15 mouse cellular contexts compared by ENCODE assay signal in genomic region chr3:127460891-127461437, GRCm38 (mm10). TPM values are rescaled to one million over a fixed set of nuclear protein-coding genes. Genes with fewer than 3 reads are reported as not detected.
A peak's percentile ranks its signal among the peaks of the same experiment; 100 is the strongest.
DNase-seq lines count a peak whose midpoint lies in the region; ATAC-seq lines count a peak whose summit lies in the region.
"Had no signal": no experiment of that assay in that cellular context is flagged by ENCODE, and none has a peak within 500 bp of the region (broad histone marks: within the 10 kb centered on the region; RNA-seq: fewer than 3 reads in every experiment).

No protein-coding gene starts in this region.

- DNase-seq in heart, adult 11 months = peak; percentile 55
- DNase-seq in midbrain, embryonic 10.5 days (ENCODE audit: low spot score) = no peak
- no peak for DNase-seq in liver, embryonic 13.5 days
- DNase-seq in kidney, adult 9 months = no peak
- DNase-seq: adrenal gland, postnatal 25 days; cerebellum, adult 2 months; heart, postnatal 36 days; lung, adult 2 months; thymus, postnatal 36 days had no signal

- peaks cover 8% of the 10 kb centered on the region for H3K4me1 ChIP-seq in heart, embryonic 11.5 days (ENCODE audit: control insufficient read depth, insufficient read depth, low read length)
- peaks cover 40% of the 10 kb centered on the region for H3K4me1 ChIP-seq in midbrain, embryonic 10.5 days
- peaks cover 7% of the 10 kb centered on the region for H3K4me1 ChIP-seq in midbrain, embryonic 16.5 days (ENCODE audit: control insufficient read depth, insufficient read depth, low read length)
- peaks cover 34% of the 10 kb centered on the region for H3K4me1 ChIP-seq in liver, embryonic 13.5 days (replicated peaks)
- peaks cover 4% of the 10 kb centered on the region; the same call in 1 of the 2 replicates for H3K4me1 ChIP-seq in neural tube, embryonic 15.5 days
- H3K4me1 ChIP-seq: embryonic facial prominence, embryonic 12.5 days had no signal

- no peak overlapping the region for H3K4me3 ChIP-seq in heart, embryonic 11.5 days (ENCODE audit: low read depth, low read length)
- H3K4me3 ChIP-seq in midbrain, embryonic 10.5 days = no peak overlapping the region
- H3K4me3 ChIP-seq in midbrain, embryonic 16.5 days (ENCODE audit: low read depth, low read length) = no peak overlapping the region
- no peak overlapping the region for H3K4me3 ChIP-seq in liver, embryonic 13.5 days (replicated peaks)
- no peak overlapping the region for H3K4me3 ChIP-seq in neural tube, embryonic 15.5 days (replicated peaks)
- H3K4me3 ChIP-seq: embryonic facial prominence, embryonic 12.5 days; heart, embryonic 13.5 days had no signal

- no peak for ATAC-seq in heart, embryonic 11.5 days (replicated peaks; ENCODE audit: insufficient number of reproducible peaks, low FRiP score, low TSS enrichment)
- no peak; the same call in 1 of the 2 replicates for ATAC-seq in midbrain, embryonic 16.5 days
- peak; percentile 41 for ATAC-seq in liver, embryonic 13.5 days (ENCODE audit: low read depth)
- 0 out of 2 replicates have a peak, but pooled peaks have one; percentile 29 for ATAC-seq in neural tube, embryonic 15.5 days (ENCODE audit: low FRiP score)

- no peak overlapping the region for H3K9ac ChIP-seq in heart, embryonic 11.5 days (ENCODE audit: low read depth, low read length)
- H3K9ac ChIP-seq in midbrain, embryonic 16.5 days (ENCODE audit: low read depth, low read length) = no peak overlapping the region
- no peak overlapping the region for H3K9ac ChIP-seq in liver, embryonic 13.5 days
- H3K9ac ChIP-seq in neural tube, embryonic 15.5 days (replicated peaks) = no peak overlapping the region
- H3K9ac ChIP-seq: embryonic facial prominence, embryonic 12.5 days; heart, embryonic 13.5 days had no signal

- no peaks in the 10 kb centered on the region for H3K36me3 ChIP-seq in heart, embryonic 11.5 days (ENCODE audit: control insufficient read depth, insufficient read depth, low read length)
- no peaks in the 10 kb centered on the region for H3K36me3 ChIP-seq in midbrain, embryonic 10.5 days
- no peaks in the 10 kb centered on the region for H3K36me3 ChIP-seq in midbrain, embryonic 16.5 days (ENCODE audit: control insufficient read depth, insufficient read depth, low read length)
- H3K36me3 ChIP-seq in liver, embryonic 13.5 days = no peaks in the 10 kb centered on the region
- no peaks in the 10 kb centered on the region for H3K36me3 ChIP-seq in neural tube, embryonic 15.5 days
- H3K36me3 ChIP-seq: embryonic facial prominence, embryonic 12.5 days; heart, embryonic 13.5 days had no signal

- no peaks in the 10 kb centered on the region for H3K9me3 ChIP-seq in heart, embryonic 11.5 days (replicated peaks; ENCODE audit: control insufficient read depth, low read length)
- no peaks in the 10 kb centered on the region for H3K9me3 ChIP-seq in midbrain, embryonic 10.5 days (replicated peaks)
- no peaks in the 10 kb centered on the region for H3K9me3 ChIP-seq in midbrain, embryonic 16.5 days (replicated peaks; ENCODE audit: control insufficient read depth, low read length, poor library complexity, severe bottlenecking)
- H3K9me3 ChIP-seq in liver, embryonic 13.5 days (replicated peaks) = no peaks in the 10 kb centered on the region
- no peaks in the 10 kb centered on the region for H3K9me3 ChIP-seq in neural tube, embryonic 15.5 days (replicated peaks)
- H3K9me3 ChIP-seq: embryonic facial prominence, embryonic 12.5 days; heart, embryonic 13.5 days had no signal

- 59% methylated on average over 11 of the region's 11 CpGs for WGBS in heart, embryonic 11.5 days (ENCODE audit: insufficient replicate concordance)
- 57% methylated on average over 11 of the region's 11 CpGs for WGBS in midbrain, embryonic 10.5 days
- WGBS in midbrain, embryonic 16.5 days = 53% methylated on average over 11 of the region's 11 CpGs
- WGBS in liver, embryonic 13.5 days (ENCODE audit: insufficient replicate concordance) = 46% methylated on average over 11 of the region's 11 CpGs
- 41% methylated on average over 11 of the region's 11 CpGs for WGBS in neural tube, embryonic 15.5 days

- H3K27me3 ChIP-seq in heart, embryonic 11.5 days (ENCODE audit: control insufficient read depth, insufficient read depth, low read length) = no peaks in the 10 kb centered on the region
- peaks cover 48% of the 10 kb centered on the region for H3K27me3 ChIP-seq in midbrain, embryonic 10.5 days (ENCODE audit: low read depth, poor library complexity, severe bottlenecking)
- H3K27me3 ChIP-seq in midbrain, embryonic 16.5 days (ENCODE audit: control insufficient read depth, insufficient read depth, low read depth, low read length) = no peaks in the 10 kb centered on the region
- H3K27me3 ChIP-seq in liver, embryonic 13.5 days = no peaks in the 10 kb centered on the region
- no peaks in the 10 kb centered on the region for H3K27me3 ChIP-seq in neural tube, embryonic 15.5 days (replicated peaks)
- H3K27me3 ChIP-seq: heart, embryonic 13.5 days had no signal

- no peak overlapping the region for H3K4me2 ChIP-seq in heart, embryonic 11.5 days
- H3K4me2 ChIP-seq in midbrain, embryonic 16.5 days (ENCODE audit: low read length) = no peak overlapping the region
- H3K4me2 ChIP-seq in liver, embryonic 13.5 days = no peak overlapping the region
- no peak overlapping the region for H3K4me2 ChIP-seq in neural tube, embryonic 15.5 days
- H3K4me2 ChIP-seq: embryonic facial prominence, embryonic 12.5 days; heart, embryonic 13.5 days had no signal

- H3K27ac ChIP-seq in heart, embryonic 11.5 days (ENCODE audit: low read depth, low read length) = no peak overlapping the region
- peak overlapping the region; percentile 55; the same call in 1 of the 2 replicates for H3K27ac ChIP-seq in midbrain, embryonic 10.5 days (replicated peaks)
- H3K27ac ChIP-seq in midbrain, embryonic 16.5 days (ENCODE audit: low read length) = no peak overlapping the region
- no peak overlapping the region; the same call in 1 of the 2 replicates for H3K27ac ChIP-seq in liver, embryonic 13.5 days
- H3K27ac ChIP-seq in neural tube, embryonic 15.5 days (replicated peaks) = no peak overlapping the region
- H3K27ac ChIP-seq: embryonic facial prominence, embryonic 12.5 days; heart, embryonic 13.5 days; macrophage had no signal

RNA-seq across cellular contexts. Expression of gene Ank2, which starts 38.2 kb away (rescaled TPM):
- 30.8 and 31.8 TPM in 2 replicates for polyA plus RNA-seq in heart, embryonic 11.5 days (2014; fragmentation: Nextera tagmentation; extraction: Ambion mirVana)
- 40.4 and 60.8 TPM in 2 replicates for polyA plus RNA-seq in midbrain, embryonic 10.5 days (2016; fragmentation: Nextera tagmentation; extraction: Ambion mirVana)
- polyA plus RNA-seq in midbrain, embryonic 16.5 days (2015; fragmentation: Nextera tagmentation; extraction: Ambion mirVana) = 189 and 211 TPM in 2 replicates
- 4.9 and 6.7 TPM in 2 replicates for polyA plus RNA-seq in liver, embryonic 13.5 days (2015; fragmentation: Nextera tagmentation; extraction: Ambion mirVana)
- polyA plus RNA-seq in neural tube, embryonic 15.5 days (2015; fragmentation: Nextera tagmentation; extraction: Ambion mirVana) = 136 and 166 TPM in 2 replicates

Comparison
In these comparisons a context has a peak if more than half of its experiments do, and no peak if none do; other contexts are left out.
1. ATAC-seq: peak in liver, embryonic 13.5 days (single experiment) and neural tube, embryonic 15.5 days (single experiment); none in heart, embryonic 11.5 days (single experiment) and midbrain, embryonic 16.5 days (single experiment).